Mouse (Mus musculus) adrenal gland, adult 2 months (tissue): Measurements from ENCODE around the gene Tmf1. TPM values are rescaled to one million over a fixed set of nuclear protein-coding genes. Genes with fewer than 3 reads are reported as not detected.

ENCODE experiments used
- DNase-seq: peaks from one replicate; pipeline ENCODE4 v3.0.0; 2021
- polyA plus RNA-seq: library from polyadenylated mRNA; depleted of rRNA; stranded (reverse); fragments of >200 nt; gene quantifications from 2 replicates; pipeline ENCODE4 v1.2.3, GENCODE M21; 2012; rRNA removed
- total RNA-seq, 2 experiments: library from RNA; stranded (reverse); gene quantifications; 2 replicates each; pipeline ENCODE4 v1.2.3; 2021

The Tmf1 gene
- total and polyA plus RNA-seq, 3 experiments: 1.9 to 61.8 (median 49.3) TPM

- DNase-seq: peak; percentile 23
These were observed 72.1 kb downstream of the Tmf1 start for GRCm38 (mm10) chr6:97106777-97107176.

DNA sequence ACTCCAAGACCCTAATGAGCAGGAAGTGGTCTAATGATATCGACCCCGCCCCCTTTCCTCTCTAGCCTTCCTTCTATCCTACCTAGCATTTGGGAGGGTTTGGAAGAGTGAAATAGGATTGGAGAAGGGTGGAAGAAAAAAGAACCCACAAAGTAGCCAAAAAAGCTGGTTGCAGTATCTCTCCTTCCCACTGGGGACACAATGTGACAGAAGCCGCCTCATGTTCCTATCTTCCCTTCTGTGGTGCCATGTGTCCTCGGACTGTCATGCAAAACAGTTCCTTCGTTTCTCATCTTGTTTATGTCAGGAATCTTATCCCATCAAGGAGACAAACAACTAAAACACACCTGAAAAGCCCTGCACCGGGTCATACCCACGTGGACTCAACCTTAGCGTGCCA, 72.8 kb downstream of the Tmf1 start:
- no peak for DNase-seq

DNA sequence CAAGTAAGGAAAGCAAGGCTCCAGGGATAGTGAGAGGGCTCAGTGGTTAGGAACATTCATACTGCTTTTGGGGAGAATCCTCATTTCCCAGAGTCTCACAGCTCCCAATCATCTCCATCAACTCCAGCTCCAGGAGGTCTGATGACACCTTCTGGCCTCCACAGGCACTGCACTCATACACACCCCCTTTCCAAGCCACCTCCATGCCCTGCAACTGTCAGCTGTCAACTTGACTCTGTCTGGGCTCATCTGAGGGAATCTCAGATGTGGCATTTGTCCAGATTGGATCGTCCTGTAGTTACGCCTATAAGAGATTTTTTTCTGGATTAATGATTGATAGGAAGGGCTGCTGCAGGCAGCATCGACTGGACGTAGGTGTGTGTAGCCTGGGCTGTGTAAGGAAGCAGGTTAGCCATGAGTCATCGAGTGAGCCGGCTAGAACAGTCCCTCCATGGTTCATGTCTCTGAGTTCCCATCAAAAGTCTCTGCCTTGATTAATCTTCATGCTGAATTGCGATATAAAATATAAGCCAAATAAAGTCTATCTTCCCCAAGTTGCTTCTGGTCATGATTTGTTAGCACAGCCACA, 74.6 kb downstream of the Tmf1 start:
- peak; percentile 28 for DNase-seq

Other genes starting within 250 kb of the Tmf1 start
- gene Fam19a4, start 118.7 kb downstream of the Tmf1 start, total RNA-seq: 1 to 10 TPM in 1 of 2 experiments, under 1 TPM in 1; 0.98 to 1.6 TPM
- 0.11 and 0.37 TPM in 2 replicates for gene Fam19a4, start 118.7 kb downstream of the Tmf1 start, polyA plus RNA-seq
- gene Eogt, start 29.9 kb downstream of the Tmf1 start, total RNA-seq: 10 to 100 TPM; 32.4 to 45.8 TPM
- 13.3 and 22.3 TPM in 2 replicates for gene Eogt, start 29.9 kb downstream of the Tmf1 start, polyA plus RNA-seq
- gene Uba3, start 26.5 kb upstream of the Tmf1 start, total RNA-seq: 10 to 100 TPM; 60.0 to 66.6 TPM
- 3.4 and 3.7 TPM in 2 replicates for gene Uba3, start 26.5 kb upstream of the Tmf1 start, polyA plus RNA-seq
- 100 to 1,000 TPM; 115 to 146 TPM for gene Arl6ip5, start 31.6 kb upstream of the Tmf1 start, total RNA-seq
- 40.7 and 47.9 TPM in 2 replicates for gene Arl6ip5, start 31.6 kb upstream of the Tmf1 start, polyA plus RNA-seq
- gene Lmod3, start 73.6 kb upstream of the Tmf1 start, total RNA-seq: not detected
- not detected in 2 replicates for gene Lmod3, start 73.6 kb upstream of the Tmf1 start, polyA plus RNA-seq